Mouse (Mus musculus) C2C12 (cell line): ENCODE measurements around the gene B3galnt2. TPM values are rescaled to one million over a fixed set of nuclear protein-coding genes. Genes with fewer than 3 reads are reported as not detected.
"Not testable (repeated sequence)": the region's sequence is repeated elsewhere in the genome, so short reads cannot be mapped to it uniquely, and the experiment has no call there.

Experiments
- H3K27me3 ChIP-seq: one replicate; pipeline ENCODE4 v1.6.1; 2011; ENCODE audit not compliant: control insufficient read depth, insufficient read depth, insufficient read length
- H3K36me3 ChIP-seq: one replicate; pipeline ENCODE4 v1.6.1; 2011; ENCODE audit not compliant: control insufficient read depth, insufficient read depth
- H3K4me3 ChIP-seq: one replicate; pipeline ENCODE4 v1.5.1; 2011; ENCODE audit warnings: mild to moderate bottlenecking, control low read depth; ENCODE audit not compliant: poor library complexity, insufficient read depth, severe bottlenecking
- H3K79me2 ChIP-seq: one replicate; pipeline ENCODE4 v1.6.1; 2011; ENCODE audit not compliant: control insufficient read depth, insufficient read depth
- H3K79me3 ChIP-seq: one replicate; pipeline ENCODE4 v1.6.1; 2011; ENCODE audit warnings: low read depth, control low read depth
- H3ac ChIP-seq: one replicate; pipeline ENCODE3; 2011; ENCODE audit warnings: low read depth; ENCODE audit not compliant: control insufficient read depth, insufficient read length
- CEBPB ChIP-seq: IDR thresholded peaks from one replicate; pipeline ENCODE4 v1.6.1; 2011; ENCODE audit warnings: low read depth, mild to moderate bottlenecking, control low read depth, moderate library complexity
- CTCF ChIP-seq: IDR thresholded peaks from one replicate; pipeline ENCODE4 v1.5.1; 2011; ENCODE audit not compliant: control insufficient read depth, insufficient read depth, insufficient read length
- FOSL1 ChIP-seq: IDR thresholded peaks from one replicate; pipeline ENCODE4 v1.8.0; 2011; ENCODE audit warnings: mild to moderate bottlenecking, low read length; ENCODE audit not compliant: poor library complexity, insufficient read depth, severe bottlenecking
- MAX ChIP-seq: IDR thresholded peaks from one replicate; pipeline ENCODE4 v1.6.1; 2011; ENCODE audit warnings: mild to moderate bottlenecking, control low read depth
- MYOD1 ChIP-seq: IDR thresholded peaks from one replicate; pipeline ENCODE4 v1.6.1; 2011; ENCODE audit warnings: low read depth; ENCODE audit not compliant: control insufficient read depth, insufficient read length
- MYOG ChIP-seq: IDR thresholded peaks from one replicate; pipeline ENCODE4 v1.6.1; 2011; ENCODE audit not compliant: control insufficient read depth, insufficient read length; ENCODE audit errors: extremely low read depth
- USF1 ChIP-seq: IDR thresholded peaks from one replicate; pipeline ENCODE4 v1.6.1; 2011; ENCODE audit warnings: low read depth, mild to moderate bottlenecking, control low read depth, moderate library complexity
- polyA plus RNA-seq: library from polyadenylated mRNA; unstranded; fragments of >200 nt; fragmentation: generic; extraction: Trizol; gene quantifications from one replicate; pipeline ENCODE4 v1.2.1, GENCODE M21; 2012; ENCODE audit warnings: missing spikeins

Gene B3galnt2
- polyA plus RNA-seq, 1 experiment: 16.8 TPM

DNA sequence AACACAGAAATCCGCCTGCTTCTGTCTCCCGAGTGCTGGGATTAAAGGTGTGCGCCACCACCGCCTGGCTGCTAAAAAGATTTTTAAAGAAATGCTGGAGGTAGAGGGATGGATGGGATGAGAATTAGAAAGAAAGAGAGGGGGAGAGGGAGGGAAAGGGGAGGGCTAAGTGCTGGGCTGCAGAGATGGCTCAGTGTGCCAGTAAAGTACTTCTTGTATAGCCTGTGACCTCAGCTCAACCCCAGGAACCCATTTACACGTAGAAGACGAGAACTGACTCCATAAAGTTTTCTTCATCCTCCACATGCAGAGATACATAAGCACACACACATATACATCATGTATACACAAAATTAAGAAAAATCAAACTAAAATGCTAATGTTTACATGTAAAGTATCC lies 71.3 kb downstream of the B3galnt2 start:
- H3K27me3 ChIP-seq: no peaks in the 10 kb centered on the region
- H3K36me3 ChIP-seq: peaks cover 42% of the 10 kb centered on the region
- H3K4me3 ChIP-seq: no peak overlapping the region
- H3ac ChIP-seq: no peak overlapping the region
- H3K79me3 ChIP-seq: peaks cover 10% of the 10 kb centered on the region
- peaks cover 15% of the 10 kb centered on the region for H3K79me2 ChIP-seq
- TF ChIP-seq CTCF: no peak
- no peak for TF ChIP-seq FOSL1
- no peak for TF ChIP-seq USF1
- no peak for TF ChIP-seq CEBPB
- no peak for TF ChIP-seq MAX
- TF ChIP-seq MYOD1: no peak
- no peak for TF ChIP-seq MYOG

GRCm38 (mm10) chr13:14026154-14026820 lies 72.0 kb downstream of the B3galnt2 start:
- Histone ChIP-seq H3K36me3 (peaks cover 42% of the 10 kb centered on the region), H3K27me3 (no peaks in the 10 kb centered on the region), H3K4me3 (no peak overlapping the region), H3K79me3 (peaks cover 16% of the 10 kb centered on the region), H3ac (no peak overlapping the region), H3K79me2 (peaks cover 22% of the 10 kb centered on the region)
- TF ChIP-seq CEBPB: no peak
- TF ChIP-seq FOSL1: no peak
- no peak for TF ChIP-seq CTCF
- no peak for TF ChIP-seq USF1
- TF ChIP-seq MYOD1: no peak
- TF ChIP-seq MAX: no peak
- TF ChIP-seq MYOG: no peak

- no peak for TF ChIP-seq FOSL1
- no peak for TF ChIP-seq MYOG
- TF ChIP-seq MYOD1: no peak
- TF ChIP-seq USF1: no peak
- no peak for TF ChIP-seq MAX
- TF ChIP-seq CEBPB: no peak
- no peak for TF ChIP-seq CTCF
- H3K27me3 ChIP-seq: no peaks in the 10 kb centered on the region
- H3K36me3 ChIP-seq: peaks cover 19% of the 10 kb centered on the region
- no peak overlapping the region for H3ac ChIP-seq
- peaks cover 74% of the 10 kb centered on the region for H3K79me3 ChIP-seq
- no peak overlapping the region for H3K4me3 ChIP-seq
- peaks cover 94% of the 10 kb centered on the region for H3K79me2 ChIP-seq
These were observed 79.2 kb downstream of the B3galnt2 start for GRCm38 (mm10) chr13:14033309-14034072.

GRCm38 (mm10) chr13:14034073-14034348 lies 79.7 kb downstream of the B3galnt2 start:
- Histone ChIP-seq H3K27me3 (no peaks in the 10 kb centered on the region), H3K4me3 (no peak overlapping the region), H3K36me3 (peaks cover 15% of the 10 kb centered on the region), H3K79me3 (peaks cover 80% of the 10 kb centered on the region), H3ac (no peak overlapping the region), H3K79me2 (peaks cover 99% of the 10 kb centered on the region)
- TF ChIP-seq USF1 (peak; percentile 85), MYOD1 (no peak)

GRCm38 (mm10) chr13:14035352-14035751 lies 81.1 kb downstream of the B3galnt2 start:
- not testable (repeated sequence) for H3K4me3 ChIP-seq, H3K36me3 ChIP-seq, H3K27me3 ChIP-seq, H3ac ChIP-seq
- H3K79me3 ChIP-seq: peaks cover 78% of the 10 kb centered on the region
- H3K79me2 ChIP-seq: peaks cover 89% of the 10 kb centered on the region

GRCm38 (mm10) chr13:14035875-14036630 lies 81.8 kb downstream of the B3galnt2 start:
- peaks cover 71% of the 10 kb centered on the region for H3K79me3 ChIP-seq
- H3ac ChIP-seq: no peak overlapping the region
- TF ChIP-seq MYOD1 (no peak), MYOG (no peak), CTCF (no peak), USF1 (no peak), MAX (no peak), CEBPB (no peak), FOSL1 (no peak)
- H3K27me3 ChIP-seq: no peaks in the 10 kb centered on the region
- peaks cover 82% of the 10 kb centered on the region for H3K79me2 ChIP-seq
- no peak overlapping the region for H3K4me3 ChIP-seq
- peaks cover 9% of the 10 kb centered on the region for H3K36me3 ChIP-seq
